Comparison of ENCODE assay signal across 20 mouse cellular contexts in genomic region chr13:80535755-80536350, GRCm38 (mm10).
A peak's percentile ranks its signal among the peaks of the same experiment; 100 is the strongest.
DNase-seq lines count a peak whose midpoint lies in the region; ATAC-seq and TF ChIP-seq lines count a peak whose summit lies in the region.
"Had no signal": no experiment of that assay in that cellular context is flagged by ENCODE, and none has a peak within 500 bp of the region (broad histone marks: within the 10 kb centered on the region; RNA-seq: fewer than 3 reads in every experiment).

No protein-coding gene starts in this region.

- H3K4me1 ChIP-seq in kidney, postnatal 0 days (replicated peaks; ENCODE audit: insufficient read depth, low read length) = no peaks in the 10 kb centered on the region
- H3K4me1 ChIP-seq: embryonic facial prominence, embryonic 15.5 days; midbrain, embryonic 12.5 days had no signal

- H3K4me3 ChIP-seq in kidney, postnatal 0 days (replicated peaks; ENCODE audit: low read depth, low read length) = no peak overlapping the region
- H3K4me3 ChIP-seq: embryonic facial prominence, embryonic 15.5 days; midbrain, embryonic 12.5 days had no signal

- H3K9me3 ChIP-seq in kidney, postnatal 0 days (replicated peaks; ENCODE audit: low read length) = no peaks in the 10 kb centered on the region
- H3K9me3 ChIP-seq: embryonic facial prominence, embryonic 15.5 days; midbrain, embryonic 12.5 days had no signal

- H3K36me3 ChIP-seq in kidney, postnatal 0 days (ENCODE audit: insufficient read depth, low read length) = no peaks in the 10 kb centered on the region
- H3K36me3 ChIP-seq: embryonic facial prominence, embryonic 15.5 days; midbrain, embryonic 12.5 days had no signal

- no peak overlapping the region for H3K27ac ChIP-seq in kidney, postnatal 0 days
- H3K27ac ChIP-seq: embryonic facial prominence, embryonic 15.5 days; hindbrain, postnatal 0 days; midbrain, embryonic 12.5 days had no signal

- intact Hi-C loops in heart, postnatal 14 days (cut with DNase I) = no loop called here

- peak; percentile 46 for DNase-seq in kidney, postnatal 0 days (ENCODE audit: low spot score)
- DNase-seq in kidney, postnatal 36 days = no peak
- peak; percentile 66 for DNase-seq in heart, adult 8-10 months (ENCODE audit: low spot score)
- peak; percentile 22 to 69 for DNase-seq in heart, postnatal 14 days
- DNase-seq in lung, postnatal 4 days = peak; percentile 10 to 32
- DNase-seq in gastrocnemius, adult 8-10 months (ENCODE audit: low spot score in 2 of 2) = no peak
- no peak for DNase-seq in urinary bladder, postnatal 4 days (ENCODE audit: low spot score in 2 of 2)
- DNase-seq: adrenal gland, postnatal 36 days; B cell, adult 2 months; cerebellum, postnatal 36 days; gastrocnemius, postnatal 25 days; layer of hippocampus, adult 9-11 months; liver, postnatal 0 days; retina, postnatal 1 day; thymus, adult 2 months had no signal

- WGBS in kidney, postnatal 0 days = 67% methylated on average over 1 of the region's 1 CpGs

- H3K9ac ChIP-seq in kidney, postnatal 0 days (ENCODE audit: low read depth, low read length) = no peak overlapping the region
- H3K9ac ChIP-seq: embryonic facial prominence, embryonic 15.5 days; liver, postnatal 0 days; midbrain, embryonic 12.5 days had no signal

- no peak for TF ChIP-seq CTCF in kidney, postnatal 0 days (IDR thresholded peaks at IDR 0.05; ENCODE audit: low read depth)

- H3K27me3 ChIP-seq in kidney, postnatal 0 days (ENCODE audit: insufficient read depth, low read length) = no peaks in the 10 kb centered on the region
- H3K27me3 ChIP-seq: embryonic facial prominence, embryonic 15.5 days; midbrain, embryonic 12.5 days had no signal

- no peak overlapping the region for H3K4me2 ChIP-seq in kidney, postnatal 0 days (ENCODE audit: low read length)
- H3K4me2 ChIP-seq: embryonic facial prominence, embryonic 15.5 days; midbrain, embryonic 12.5 days had no signal

- no peak for ATAC-seq in kidney, postnatal 0 days (replicated peaks; ENCODE audit: low FRiP score, low read depth)
- no peak for ATAC-seq in monocyte, adult 5-6 weeks (replicated peaks; ENCODE audit: insufficient number of reproducible peaks, low FRiP score, low TSS enrichment, poor library complexity, severe bottlenecking)
- ATAC-seq: forebrain, embryonic 16.5 days; hindbrain, postnatal 0 days; liver, postnatal 0 days had no signal

Comparison
In these comparisons a context has a peak if more than half of its experiments do, and no peak if none do; other contexts are left out.
1. DNase-seq: peak in kidney, postnatal 0 days (single experiment), heart, adult 8-10 months (single experiment), heart, postnatal 14 days (2 of 2) and lung, postnatal 4 days (2 of 2); none in kidney, postnatal 36 days (0 of 2), gastrocnemius, adult 8-10 months (0 of 2) and urinary bladder, postnatal 4 days (0 of 2).